Mouse (Mus musculus) brain, embryonic 14.5 days (tissue): ENCODE measurements around the gene Dusp8.

Source experiments
- CTCF ChIP-seq: fragments of 200-500 bp; IDR thresholded peaks from 2 replicates; pipeline ENCODE4 v1.5.1; 2012; ENCODE audit warnings: inconsistent platforms, mild to moderate bottlenecking, moderate library complexity, borderline replicate concordance; ENCODE audit not compliant: insufficient read depth, insufficient read length; ENCODE audit errors: extremely low read depth
- POLR2A ChIP-seq: fragments of 200-500 bp; IDR thresholded peaks from 2 replicates; pipeline ENCODE4 v1.6.1; 2012; ENCODE audit warnings: mild to moderate bottlenecking, inconsistent platforms, borderline replicate concordance; ENCODE audit not compliant: poor library complexity, insufficient read depth, insufficient read length, severe bottlenecking; ENCODE audit errors: extremely low read depth

DNA sequence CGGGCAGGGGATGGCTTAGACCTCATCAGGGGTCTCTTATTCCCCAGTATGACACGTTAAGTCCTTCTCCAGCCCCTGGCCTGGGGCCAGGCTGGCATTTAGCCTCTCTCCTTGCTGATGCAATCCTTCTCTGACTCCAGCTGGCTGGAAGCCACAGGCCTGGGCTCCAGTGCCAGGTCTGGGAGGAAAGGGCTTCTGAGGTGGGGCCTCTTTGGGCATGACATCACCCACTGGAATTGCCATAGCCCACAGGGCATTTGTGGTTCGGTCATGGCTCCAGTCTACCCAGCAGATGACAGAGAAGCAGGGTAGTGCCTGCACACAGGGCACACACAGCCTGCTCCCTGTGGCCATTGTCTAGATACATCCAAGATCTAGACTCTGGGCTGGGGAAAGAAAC, 10.8 kb downstream of the Dusp8 start:
- TF ChIP-seq CTCF (no peak), POLR2A (no peak)
